Mouse (Mus musculus): ENCODE results near the gene Tgds.

GRCm38 (mm10) chr14:118089806-118090392 is 42.7 kb downstream of the Tgds start:
- no peak for TF ChIP-seq CTCF (IDR thresholded peaks at IDR 0.05; ENCODE audit: low read depth, low read length)
- TF ChIP-seq POLR2A (IDR thresholded peaks at IDR 0.05; ENCODE audit: insufficient read depth, low read length) = no peak
